Mouse (Mus musculus) bone marrow, adult 2 months (tissue): Measurements from ENCODE around the gene Ppp1r3g.

ENCODE experiments used
- CTCF ChIP-seq: fragments of 200-500 bp; IDR thresholded peaks from 2 replicates; pipeline ENCODE4 v1.5.1; 2011; ENCODE audit warnings: low read length, control low read depth; ENCODE audit not compliant: control insufficient read depth, insufficient read depth
- POLR2A ChIP-seq: fragments of 200-500 bp; IDR thresholded peaks from 2 replicates; pipeline ENCODE4 v1.6.1; 2011; ENCODE audit warnings: low read depth, mild to moderate bottlenecking, control low read depth, low read length, borderline replicate concordance; ENCODE audit not compliant: control insufficient read depth

GRCm38 (mm10) chr13:35958539-35958938 is at the start of gene Ppp1r3g:
- TF ChIP-seq POLR2A, result no peak
- no peak for TF ChIP-seq CTCF
